Mouse (Mus musculus): ENCODE measurements around the gene Efcab1. TPM values are rescaled to one million over a fixed set of nuclear protein-coding genes. Genes with fewer than 3 reads are reported as not detected.

Efcab1 gene
- polyA plus RNA-seq (2011; ENCODE audit: insufficient read depth, insufficient read length, low read depth, missing spikeins) = 0.69 TPM in 1 of 2 replicates, not detected in the other

DNA sequence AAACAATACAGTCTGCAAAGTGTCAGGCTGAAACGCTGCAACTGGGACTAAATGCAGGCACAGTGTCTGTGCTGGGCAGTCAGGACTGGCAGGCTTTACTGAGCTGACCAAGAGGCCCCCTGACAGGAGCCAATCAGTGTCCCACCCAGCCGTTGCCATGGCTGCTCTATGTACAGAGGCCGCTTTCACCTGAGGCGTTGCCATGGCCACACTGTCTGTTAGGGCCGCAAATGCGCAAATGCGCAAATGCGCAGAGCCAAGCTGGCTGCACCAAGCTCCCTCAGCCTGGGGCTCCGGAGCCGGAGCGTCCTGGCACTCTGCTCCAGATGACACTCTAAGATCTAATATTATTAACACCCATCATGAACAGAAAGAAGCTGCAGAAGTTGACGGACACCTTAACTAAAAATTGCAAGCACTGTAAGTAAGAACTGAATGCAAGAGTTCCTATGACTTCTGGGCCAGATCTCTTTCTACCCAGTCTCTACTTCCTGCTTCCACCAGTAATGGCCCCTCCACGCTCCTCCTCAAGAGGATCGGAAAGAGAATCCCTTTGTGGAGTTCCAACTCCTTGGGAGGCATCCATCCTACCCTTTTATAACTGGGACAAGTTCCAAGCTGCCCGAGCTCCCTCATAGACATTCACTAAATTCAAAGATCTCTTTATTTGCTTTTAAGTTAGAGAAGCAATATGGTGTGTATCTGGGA, at the start of gene Efcab1:
Efcab1 (plus strand) TSS at position 214 of the 708 bp plus-strand sequence.
- no peak within 1 kb of the TSS for H3K9ac ChIP-seq (ENCODE audit: low read depth, poor library complexity, severe bottlenecking)
- no peaks in the 10 kb centered on the region for H3K36me3 ChIP-seq (ENCODE audit: control insufficient read depth, insufficient read depth, low read length, poor library complexity, severe bottlenecking)
- H3K27ac ChIP-seq (ENCODE audit: insufficient read depth, low read length) = no peak within 1 kb of the TSS
- H3K4me3 ChIP-seq (ENCODE audit: low read depth, low read length) = no peak within 1 kb of the TSS
- H3K9me3 ChIP-seq (replicated peaks; ENCODE audit: control insufficient read depth, insufficient read depth, low read length, poor library complexity, severe bottlenecking) = no peaks in the 10 kb centered on the region
- no peaks in the 10 kb centered on the region for H3K4me1 ChIP-seq (ENCODE audit: control insufficient read depth, insufficient read depth, low read length)
- H3K27me3 ChIP-seq (ENCODE audit: control insufficient read depth, insufficient read depth, low read length, poor library complexity, severe bottlenecking) = no peaks in the 10 kb centered on the region; the same call in 1 of the 2 replicates
- TF ChIP-seq EP300 (IDR thresholded peaks at IDR 0.05; ENCODE audit: insufficient read depth, low read depth, low read length) (no peak), CTCF (IDR thresholded peaks at IDR 0.05; ENCODE audit: low read depth, low read length) (no peak), POLR2A (IDR thresholded peaks at IDR 0.05; ENCODE audit: insufficient read depth, low read length) (no peak)

DNA sequence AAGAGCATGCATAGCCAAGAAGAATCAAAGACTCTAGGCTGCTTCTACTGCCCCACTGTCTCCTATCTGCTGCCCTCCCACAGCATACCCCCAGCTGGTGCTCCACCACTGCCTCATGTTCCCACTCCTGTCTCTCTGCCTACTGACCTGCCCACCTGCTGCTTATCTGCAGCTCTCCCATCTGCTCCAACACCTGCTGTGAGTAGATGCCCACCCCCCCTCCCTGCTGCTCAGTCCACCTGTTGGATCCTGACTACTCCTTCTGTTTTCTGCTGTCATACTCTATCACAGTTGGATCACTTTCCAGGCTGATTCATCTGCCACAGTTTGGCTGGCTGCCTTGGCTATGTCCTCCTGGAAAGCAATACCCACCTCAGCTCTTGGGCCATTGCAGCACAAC, 47.0 kb upstream of the Efcab1 start:
- Histone ChIP-seq H3K4me1 (ENCODE audit: control insufficient read depth, insufficient read depth, low read length) (no peaks in the 10 kb centered on the region), H3K36me3 (ENCODE audit: control insufficient read depth, insufficient read depth, low read length, poor library complexity, severe bottlenecking) (no peaks in the 10 kb centered on the region), H3K9ac (ENCODE audit: low read depth, poor library complexity, severe bottlenecking) (no peak overlapping the region), H3K4me3 (ENCODE audit: low read depth, low read length) (no peak overlapping the region), H3K27ac (ENCODE audit: insufficient read depth, low read length) (no peak overlapping the region), H3K27me3 (ENCODE audit: control insufficient read depth, insufficient read depth, low read length, poor library complexity, severe bottlenecking) (no peaks in the 10 kb centered on the region), H3K9me3 (replicated peaks; ENCODE audit: control insufficient read depth, insufficient read depth, low read length, poor library complexity, severe bottlenecking) (no peaks in the 10 kb centered on the region)
- no peak for TF ChIP-seq EP300 (IDR thresholded peaks at IDR 0.05; ENCODE audit: insufficient read depth, low read depth, low read length)
- no peak for TF ChIP-seq POLR2A (IDR thresholded peaks at IDR 0.05; ENCODE audit: insufficient read depth, low read length)
- no peak for TF ChIP-seq CTCF (IDR thresholded peaks at IDR 0.05; ENCODE audit: low read depth, low read length)

DNA sequence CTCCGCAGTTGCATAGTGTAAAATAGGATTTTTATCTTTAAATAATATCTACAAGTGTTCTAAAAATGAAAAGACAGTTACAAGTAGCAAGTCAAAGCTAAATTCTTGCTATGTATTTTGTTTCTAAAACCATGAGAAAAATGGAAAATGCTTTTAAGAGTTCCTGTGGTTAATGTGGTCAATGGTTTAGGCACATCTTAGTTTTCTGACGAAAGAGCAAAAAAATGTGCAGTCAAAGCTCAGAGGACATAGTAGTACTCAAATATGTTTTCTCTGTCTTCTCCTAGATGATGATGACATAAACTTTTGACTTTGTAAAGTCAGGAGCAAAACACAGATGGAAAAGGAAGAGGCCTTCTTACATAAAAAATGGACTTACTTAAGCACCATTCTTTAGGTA, 21.5 kb upstream of the Efcab1 start:
- TF ChIP-seq CTCF (IDR thresholded peaks at IDR 0.05; ENCODE audit: low read depth, low read length) (no peak), EP300 (IDR thresholded peaks at IDR 0.05; ENCODE audit: insufficient read depth, low read depth, low read length) (no peak), POLR2A (IDR thresholded peaks at IDR 0.05; ENCODE audit: insufficient read depth, low read length) (no peak)
- Histone ChIP-seq H3K4me3 (ENCODE audit: low read depth, low read length) (no peak overlapping the region), H3K9me3 (replicated peaks; ENCODE audit: control insufficient read depth, insufficient read depth, low read length, poor library complexity, severe bottlenecking) (no peaks in the 10 kb centered on the region), H3K9ac (ENCODE audit: low read depth, poor library complexity, severe bottlenecking) (no peak overlapping the region), H3K36me3 (ENCODE audit: control insufficient read depth, insufficient read depth, low read length, poor library complexity, severe bottlenecking) (no peaks in the 10 kb centered on the region), H3K4me1 (ENCODE audit: control insufficient read depth, insufficient read depth, low read length) (no peaks in the 10 kb centered on the region), H3K27ac (ENCODE audit: insufficient read depth, low read length) (no peak overlapping the region), H3K27me3 (ENCODE audit: control insufficient read depth, insufficient read depth, low read length, poor library complexity, severe bottlenecking) (no peaks in the 10 kb centered on the region)

DNA sequence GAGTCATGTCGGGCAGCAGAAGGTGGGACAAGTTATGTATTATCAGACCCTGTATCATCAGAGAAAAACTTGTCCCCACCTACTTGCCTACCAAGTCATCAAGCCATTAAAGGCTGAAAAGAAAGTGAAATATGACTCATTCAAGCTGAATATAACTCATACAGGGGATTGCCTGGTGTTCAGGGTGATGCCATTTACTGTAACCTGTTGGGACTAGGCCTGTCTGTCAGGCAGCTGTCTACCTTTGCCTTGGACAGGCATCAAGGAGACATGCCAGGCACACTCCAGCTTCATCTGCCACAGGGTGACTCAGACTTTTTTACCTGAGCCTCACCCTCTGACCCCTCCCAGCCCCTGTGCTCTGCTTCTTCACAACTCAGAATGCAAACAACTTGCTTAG, 21.0 kb upstream of the Efcab1 start:
- H3K36me3 ChIP-seq (ENCODE audit: control insufficient read depth, insufficient read depth, low read length, poor library complexity, severe bottlenecking) = no peaks in the 10 kb centered on the region
- H3K27me3 ChIP-seq (ENCODE audit: control insufficient read depth, insufficient read depth, low read length, poor library complexity, severe bottlenecking) = no peaks in the 10 kb centered on the region
- no peak overlapping the region for H3K27ac ChIP-seq (ENCODE audit: insufficient read depth, low read length)
- H3K9me3 ChIP-seq (replicated peaks; ENCODE audit: control insufficient read depth, insufficient read depth, low read length, poor library complexity, severe bottlenecking) = no peaks in the 10 kb centered on the region
- no peak overlapping the region for H3K9ac ChIP-seq (ENCODE audit: low read depth, poor library complexity, severe bottlenecking)
- TF ChIP-seq POLR2A (IDR thresholded peaks at IDR 0.05; ENCODE audit: insufficient read depth, low read length) (no peak), CTCF (IDR thresholded peaks at IDR 0.05; ENCODE audit: low read depth, low read length) (no peak), EP300 (IDR thresholded peaks at IDR 0.05; ENCODE audit: insufficient read depth, low read depth, low read length) (no peak)
- no peaks in the 10 kb centered on the region for H3K4me1 ChIP-seq (ENCODE audit: control insufficient read depth, insufficient read depth, low read length)
- H3K4me3 ChIP-seq (ENCODE audit: low read depth, low read length) = no peak overlapping the region

DNA sequence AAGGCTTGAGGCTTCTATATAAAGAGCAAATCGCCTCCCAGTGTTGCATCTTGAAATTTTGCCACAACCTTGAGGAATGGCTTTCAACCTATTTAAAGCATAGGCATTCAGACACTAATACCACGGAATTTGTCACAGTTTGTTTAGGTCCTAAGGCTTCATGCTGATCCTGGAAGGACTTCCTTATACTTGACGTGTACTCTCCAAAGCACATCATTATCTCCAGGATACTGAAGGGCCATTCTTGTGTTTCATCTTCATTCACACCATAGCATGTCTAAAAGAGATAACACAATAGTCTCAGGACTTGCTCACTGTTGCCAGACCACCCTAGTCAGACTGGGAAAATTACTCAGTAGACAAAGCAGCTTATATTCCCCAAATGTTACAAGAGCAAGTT, 13.9 kb upstream of the Efcab1 start:
- no peak overlapping the region for H3K27ac ChIP-seq (ENCODE audit: insufficient read depth, low read length)
- H3K9me3 ChIP-seq (replicated peaks; ENCODE audit: control insufficient read depth, insufficient read depth, low read length, poor library complexity, severe bottlenecking) = no peaks in the 10 kb centered on the region
- H3K4me3 ChIP-seq (ENCODE audit: low read depth, low read length) = no peak overlapping the region
- H3K4me1 ChIP-seq (ENCODE audit: control insufficient read depth, insufficient read depth, low read length) = no peaks in the 10 kb centered on the region
- H3K27me3 ChIP-seq (ENCODE audit: control insufficient read depth, insufficient read depth, low read length, poor library complexity, severe bottlenecking) = no peaks in the 10 kb centered on the region
- no peak overlapping the region for H3K9ac ChIP-seq (ENCODE audit: low read depth, poor library complexity, severe bottlenecking)
- H3K36me3 ChIP-seq (ENCODE audit: control insufficient read depth, insufficient read depth, low read length, poor library complexity, severe bottlenecking) = no peaks in the 10 kb centered on the region
- no peak for TF ChIP-seq EP300 (IDR thresholded peaks at IDR 0.05; ENCODE audit: insufficient read depth, low read depth, low read length)
- no peak for TF ChIP-seq CTCF (IDR thresholded peaks at IDR 0.05; ENCODE audit: low read depth, low read length)
- no peak for TF ChIP-seq POLR2A (IDR thresholded peaks at IDR 0.05; ENCODE audit: insufficient read depth, low read length)

DNA sequence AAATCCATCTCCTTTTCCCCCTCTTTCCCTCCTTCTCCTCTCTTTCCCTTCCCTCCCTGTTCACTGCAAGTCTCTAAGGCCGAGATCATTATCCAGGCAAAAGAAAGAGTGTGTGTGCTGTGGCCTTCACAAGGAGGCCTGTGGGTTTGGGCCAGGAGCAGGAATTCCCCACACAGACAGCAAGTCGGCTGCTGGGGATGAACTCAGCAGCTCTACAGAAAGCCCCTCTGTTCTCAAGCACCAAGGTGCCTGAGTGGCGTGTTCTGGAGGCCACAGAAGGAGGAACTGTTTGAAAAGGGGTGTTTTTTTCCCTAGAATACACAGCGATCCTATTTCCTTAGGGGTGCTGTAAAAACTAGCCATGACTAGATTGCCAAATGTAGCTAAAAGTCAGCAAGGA, 12.5 kb upstream of the Efcab1 start:
- H3K9ac ChIP-seq (ENCODE audit: low read depth, poor library complexity, severe bottlenecking) = no peak overlapping the region
- H3K4me1 ChIP-seq (ENCODE audit: control insufficient read depth, insufficient read depth, low read length) = no peaks in the 10 kb centered on the region
- H3K4me3 ChIP-seq (ENCODE audit: low read depth, low read length) = no peak overlapping the region
- no peaks in the 10 kb centered on the region for H3K27me3 ChIP-seq (ENCODE audit: control insufficient read depth, insufficient read depth, low read length, poor library complexity, severe bottlenecking)
- H3K9me3 ChIP-seq (replicated peaks; ENCODE audit: control insufficient read depth, insufficient read depth, low read length, poor library complexity, severe bottlenecking) = no peaks in the 10 kb centered on the region
- H3K27ac ChIP-seq (ENCODE audit: insufficient read depth, low read length) = no peak overlapping the region
- no peak for TF ChIP-seq CTCF (IDR thresholded peaks at IDR 0.05; ENCODE audit: low read depth, low read length)
- H3K36me3 ChIP-seq (ENCODE audit: control insufficient read depth, insufficient read depth, low read length, poor library complexity, severe bottlenecking) = no peaks in the 10 kb centered on the region

Data from ES-Bruce4 (cell line).